Mouse (Mus musculus): ENCODE results near the gene Chsy1. TPM values are rescaled to one million over a fixed set of nuclear protein-coding genes. Genes with fewer than 3 reads are reported as not detected.
A peak's percentile ranks its signal among the peaks of the same experiment; 100 is the strongest.

The Chsy1 gene
- 10.2 and 11.1 TPM in 2 replicates for polyA plus RNA-seq (2015; fragmentation: Nextera tagmentation; extraction: Ambion mirVana)

DNA sequence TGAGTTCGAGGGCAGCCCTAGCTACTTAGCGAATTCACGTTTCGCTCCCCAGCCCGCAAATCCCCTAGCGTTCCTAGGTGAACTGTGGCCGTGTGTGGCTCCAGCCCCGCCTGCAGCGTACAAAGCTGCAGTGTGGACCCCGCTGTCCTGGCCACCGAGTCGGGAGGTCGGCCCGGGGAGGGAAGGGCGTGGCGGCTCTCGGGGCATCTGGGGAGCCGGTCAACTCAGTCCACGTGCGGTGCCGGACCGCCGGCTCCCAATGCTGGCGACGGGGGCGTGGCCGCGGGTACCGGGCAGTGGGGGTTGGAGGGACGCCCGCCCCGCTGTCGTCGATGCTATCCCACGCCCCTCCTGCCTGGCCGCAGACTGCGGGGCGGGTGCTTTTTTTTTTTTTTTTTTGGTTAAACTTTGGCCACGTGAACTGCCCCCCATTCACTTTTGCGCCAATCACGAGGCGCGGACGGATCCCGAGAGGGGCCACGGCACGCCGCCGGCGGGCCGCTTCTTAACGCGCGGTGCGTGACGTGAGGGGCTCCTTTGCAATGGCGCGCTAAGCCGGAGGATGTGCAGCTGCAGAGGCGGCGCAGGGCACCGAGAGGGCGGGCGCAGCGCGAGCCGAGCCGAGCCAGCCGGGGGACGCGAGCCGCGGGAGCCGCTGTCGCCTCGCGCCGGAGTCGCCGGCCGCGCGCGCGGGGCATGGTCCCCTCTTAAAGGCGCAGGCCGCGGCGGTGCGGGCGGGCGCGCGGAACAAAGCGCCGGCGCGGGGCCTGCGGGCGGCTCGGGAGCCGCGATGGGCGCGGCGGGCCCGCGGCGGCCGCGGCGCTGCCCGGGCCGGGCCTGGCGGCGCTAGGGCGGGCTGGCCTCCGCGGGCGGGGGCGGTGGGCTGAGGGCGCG is at the start of gene Chsy1:
TSS of gene Chsy1 (plus strand) at position 555 of the 894 bp plus-strand sequence.
- H3K9ac ChIP-seq = peak within 1 kb of the TSS; percentile 94
- no peaks in the 10 kb centered on the region for H3K4me1 ChIP-seq (replicated peaks)
- H3K9me3 ChIP-seq = no peaks in the 10 kb centered on the region
- peak within 1 kb of the TSS; percentile 93 for H3K27ac ChIP-seq
- no peaks in the 10 kb centered on the region for H3K36me3 ChIP-seq
- ATAC-seq = peak; percentile 90
- WGBS = under 1% methylated on average over 97 of the region's 123 CpGs
- peak within 1 kb of the TSS; percentile 94 for H3K4me3 ChIP-seq (replicated peaks)
- no peaks in the 10 kb centered on the region for H3K27me3 ChIP-seq (replicated peaks)
- H3K4me2 ChIP-seq (replicated peaks) = peak within 1 kb of the TSS; percentile 92

DNA sequence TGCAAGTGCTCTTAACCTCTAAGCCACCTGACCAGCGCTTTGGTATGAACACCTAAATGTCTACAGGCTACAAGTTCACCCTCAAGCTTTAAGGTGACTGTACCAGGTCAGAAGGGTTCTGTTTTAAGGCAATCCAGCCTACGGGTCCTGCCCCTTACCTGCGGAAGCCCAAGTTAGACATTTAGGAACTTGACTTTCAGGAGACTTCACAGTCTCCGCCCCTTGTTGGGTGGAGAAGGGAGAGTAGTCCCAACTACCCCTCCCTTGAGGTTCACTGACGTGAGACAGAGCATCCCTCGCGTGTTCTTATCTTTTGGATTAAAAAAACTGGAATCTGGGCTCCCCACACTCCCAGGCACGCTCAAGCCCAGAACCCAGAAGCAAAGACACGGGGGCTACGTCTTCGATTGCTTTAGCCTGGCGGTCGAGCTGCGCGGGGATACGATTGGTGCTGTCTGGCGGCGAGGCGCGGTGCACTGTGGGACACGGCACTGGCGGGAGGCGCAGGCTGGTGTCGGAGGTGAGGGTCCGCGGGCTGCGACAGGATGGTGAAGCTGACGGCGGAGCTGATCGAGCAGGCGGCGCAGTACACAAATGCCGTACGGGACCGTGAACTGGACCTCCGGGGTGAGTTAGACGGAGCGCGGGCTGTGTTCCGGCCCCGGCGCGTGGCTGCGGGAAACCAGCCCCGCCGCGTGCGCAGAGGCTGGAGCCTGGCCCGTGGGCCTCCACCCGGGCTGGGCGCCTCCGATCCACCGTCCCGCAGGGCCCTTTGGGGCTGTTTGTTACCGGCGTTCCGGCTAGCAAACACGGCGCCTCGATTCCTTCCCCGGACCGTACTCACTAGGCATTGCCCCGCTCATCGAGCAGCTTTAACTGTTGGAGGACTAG is 49.0 kb upstream of the Chsy1 start:
- peak; percentile 96 for ATAC-seq
- WGBS = 1% methylated on average over 64 of the region's 64 CpGs
- no peaks in the 10 kb centered on the region for H3K9me3 ChIP-seq
- peaks cover 10% of the 10 kb centered on the region for H3K4me1 ChIP-seq (replicated peaks)
- 0 out of 2 replicates have a peak, but pooled peaks cover 2% of the 10 kb centered on the region for H3K36me3 ChIP-seq
- peak overlapping the region; percentile 70 for H3K9ac ChIP-seq
- peak overlapping the region; percentile 73 for H3K27ac ChIP-seq
- peak overlapping the region; percentile 79 for H3K4me2 ChIP-seq (replicated peaks)
- H3K4me3 ChIP-seq (replicated peaks) = peak overlapping the region; percentile 70
- no peaks in the 10 kb centered on the region for H3K27me3 ChIP-seq (replicated peaks)

DNA sequence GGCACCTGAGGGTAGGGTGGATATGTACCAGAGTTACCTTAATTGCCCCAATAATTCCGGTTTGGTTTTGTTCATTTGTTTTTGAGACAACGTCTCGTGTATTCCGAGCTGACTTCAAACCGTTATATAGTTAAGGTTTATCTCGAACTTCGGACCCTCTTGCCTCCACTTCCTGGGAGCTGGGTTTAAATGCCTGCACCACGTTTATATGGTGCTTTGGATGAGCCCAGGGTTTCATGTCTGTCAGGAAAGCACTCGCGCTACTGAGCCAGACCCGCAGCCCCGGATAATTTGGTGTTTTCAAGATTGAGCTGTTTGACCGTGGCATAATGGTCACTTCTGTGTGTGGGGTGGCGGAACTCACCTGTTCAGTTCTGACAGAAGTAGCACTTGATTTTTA is 48.3 kb upstream of the Chsy1 start:
- peak overlapping the region; percentile 70 for H3K9ac ChIP-seq
- H3K9me3 ChIP-seq = no peaks in the 10 kb centered on the region
- peaks cover 4% of the 10 kb centered on the region; the same call in 1 of the 2 replicates for H3K36me3 ChIP-seq
- H3K27me3 ChIP-seq (replicated peaks) = no peaks in the 10 kb centered on the region
- peak overlapping the region; percentile 70 for H3K4me3 ChIP-seq (replicated peaks)
- ATAC-seq = peak; percentile 24
- H3K4me2 ChIP-seq (replicated peaks) = peak overlapping the region; percentile 79
- H3K4me1 ChIP-seq (replicated peaks) = peaks cover 10% of the 10 kb centered on the region
- H3K27ac ChIP-seq = no peak overlapping the region
- WGBS = 1% methylated on average over 14 of the region's 14 CpGs

DNA sequence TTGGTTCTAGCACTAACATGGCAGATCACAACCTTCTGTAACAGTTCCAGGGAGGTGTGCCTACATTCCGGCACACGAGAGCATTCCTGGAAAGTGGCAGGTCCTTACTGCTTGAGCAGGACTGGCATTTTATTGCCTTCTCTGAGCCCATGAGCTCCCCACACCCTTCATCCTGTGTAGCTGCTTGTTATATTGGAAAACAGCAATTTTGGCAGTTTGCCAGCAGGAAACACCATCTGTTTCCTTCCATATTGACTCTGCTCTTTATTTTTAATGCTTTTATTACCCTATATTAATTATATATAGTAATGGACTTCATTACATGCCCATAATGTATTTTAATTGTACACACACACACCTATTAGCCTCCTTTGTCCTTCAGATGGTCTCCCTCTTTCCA is 32.9 kb upstream of the Chsy1 start:
- peaks cover 22% of the 10 kb centered on the region for H3K36me3 ChIP-seq
- H3K4me1 ChIP-seq (replicated peaks) = peaks cover 9% of the 10 kb centered on the region; the same call in 1 of the 2 replicates
- H3K27ac ChIP-seq = no peak overlapping the region
- no peak overlapping the region for H3K4me3 ChIP-seq (replicated peaks)
- H3K4me2 ChIP-seq (replicated peaks) = no peak overlapping the region
- no peaks in the 10 kb centered on the region for H3K27me3 ChIP-seq (replicated peaks)
- H3K9me3 ChIP-seq = no peaks in the 10 kb centered on the region
- WGBS = 63% methylated on average over 2 of the region's 2 CpGs
- H3K9ac ChIP-seq = no peak overlapping the region
- no peak for ATAC-seq

DNA sequence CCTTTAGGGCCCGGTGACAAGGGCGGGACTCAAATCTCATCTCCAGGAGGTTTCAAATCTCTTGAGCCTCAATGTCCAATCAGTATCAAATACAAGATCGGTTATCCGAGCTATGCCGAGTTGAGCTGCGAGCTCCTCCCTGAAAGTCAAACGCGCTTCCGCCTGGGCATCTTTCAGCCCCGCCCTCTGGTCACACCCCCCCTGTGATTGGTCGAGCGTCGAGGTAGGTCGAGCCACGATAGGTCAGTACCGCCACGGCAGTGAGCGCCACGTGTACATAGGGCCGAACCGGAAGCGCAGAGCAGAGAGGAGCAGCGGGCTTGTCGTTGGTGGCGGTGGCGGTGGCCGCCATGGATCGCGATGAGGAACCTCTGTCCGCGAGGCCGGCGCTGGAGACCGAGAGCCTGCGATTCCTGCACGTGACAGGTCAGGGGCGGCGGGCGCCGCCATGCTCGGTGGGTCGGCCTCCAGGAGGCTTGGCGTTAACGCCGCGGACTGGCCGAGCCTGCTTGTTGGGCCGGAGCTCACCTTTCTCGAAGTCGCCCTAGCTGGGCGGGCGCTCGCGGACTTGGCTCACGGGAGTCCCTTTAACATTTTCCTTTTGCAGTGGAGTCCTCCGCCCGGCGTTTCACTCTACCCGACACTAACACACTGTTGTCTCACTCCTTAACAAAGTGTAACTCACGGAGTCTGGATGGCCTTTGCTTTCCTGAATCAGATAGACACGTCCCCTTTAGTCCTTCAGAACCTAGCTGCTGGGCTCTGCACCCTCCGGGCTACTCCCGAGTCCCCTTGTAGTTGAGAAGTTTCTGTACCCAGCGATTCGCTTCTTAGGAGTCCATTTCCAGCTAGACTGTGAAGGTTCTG is 29.7 kb upstream of the Chsy1 start, which contains the start of gene Selenos:
TSS of gene Selenos (plus strand) at position 286 of the 867 bp plus-strand sequence.
- peak within 1 kb of the TSS; percentile 76 for H3K4me2 ChIP-seq (replicated peaks)
- H3K27me3 ChIP-seq (replicated peaks) = no peaks in the 10 kb centered on the region
- no peaks in the 10 kb centered on the region for H3K9me3 ChIP-seq
- peak within 1 kb of the TSS; percentile 76 for H3K9ac ChIP-seq
- under 1% methylated on average over 65 of the region's 65 CpGs for WGBS
- peak; percentile 100 for ATAC-seq
- H3K4me3 ChIP-seq (replicated peaks) = peak within 1 kb of the TSS; percentile 76
- peak within 1 kb of the TSS; percentile 57 for H3K27ac ChIP-seq
- H3K4me1 ChIP-seq (replicated peaks) = peaks cover 18% of the 10 kb centered on the region
- H3K36me3 ChIP-seq = peaks cover 16% of the 10 kb centered on the region

DNA sequence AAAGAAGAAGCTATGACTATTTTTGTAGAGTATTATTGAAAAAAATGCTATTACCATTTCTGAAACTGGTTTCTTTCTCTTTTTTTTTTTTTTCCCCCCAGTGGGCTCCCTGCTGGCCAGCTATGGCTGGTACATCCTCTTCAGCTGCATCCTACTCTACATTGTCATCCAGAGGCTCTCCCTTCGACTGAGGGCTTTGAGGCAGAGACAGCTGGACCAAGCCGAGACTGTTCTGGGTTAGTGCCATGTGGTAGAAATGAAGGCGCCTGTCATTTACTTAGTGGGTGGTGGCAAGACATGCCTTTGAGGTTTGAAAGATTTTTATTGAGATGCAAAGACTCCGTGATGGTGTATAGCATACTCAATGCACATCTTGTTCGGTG is 29.1 kb upstream of the Chsy1 start:
- Histone ChIP-seq H3K27ac (no peak overlapping the region), H3K9ac (peak overlapping the region; percentile 76), H3K4me3 (replicated peaks) (peak overlapping the region; percentile 76), H3K36me3 (peaks cover 12% of the 10 kb centered on the region), H3K4me2 (replicated peaks) (peak overlapping the region; percentile 76), H3K9me3 (no peaks in the 10 kb centered on the region), H3K27me3 (replicated peaks) (no peaks in the 10 kb centered on the region), H3K4me1 (replicated peaks) (peaks cover 18% of the 10 kb centered on the region)
- 39% methylated on average over 5 of the region's 5 CpGs for WGBS
- no peak for ATAC-seq

DNA sequence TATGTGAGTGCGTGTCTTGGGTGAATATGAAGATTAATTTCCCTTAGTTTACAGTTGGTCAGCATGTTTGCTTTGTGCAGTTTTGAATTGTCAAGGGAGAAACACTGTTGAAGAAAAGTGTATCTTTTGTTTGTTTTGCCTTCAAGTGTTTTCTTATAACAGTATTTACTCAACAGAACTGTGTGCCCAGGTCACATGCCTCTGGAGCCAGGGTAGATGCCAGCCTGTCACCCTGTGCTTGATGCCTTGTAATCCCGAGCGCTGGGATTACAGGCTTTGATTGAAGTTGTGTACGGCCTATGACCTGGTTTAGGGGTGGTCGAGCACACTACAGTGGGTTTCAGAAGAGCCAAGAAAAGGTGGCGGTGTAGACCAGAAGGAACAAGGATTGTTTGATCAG is 25.6 kb upstream of the Chsy1 start:
- Histone ChIP-seq H3K9ac (no peak overlapping the region), H3K4me1 (replicated peaks) (peaks cover 14% of the 10 kb centered on the region), H3K9me3 (no peaks in the 10 kb centered on the region), H3K27ac (no peak overlapping the region), H3K36me3 (peaks cover 38% of the 10 kb centered on the region), H3K4me3 (replicated peaks) (no peak overlapping the region), H3K27me3 (replicated peaks) (no peaks in the 10 kb centered on the region), H3K4me2 (replicated peaks) (no peak overlapping the region)
- no peak for ATAC-seq
- 93% methylated on average over 6 of the region's 6 CpGs for WGBS

DNA sequence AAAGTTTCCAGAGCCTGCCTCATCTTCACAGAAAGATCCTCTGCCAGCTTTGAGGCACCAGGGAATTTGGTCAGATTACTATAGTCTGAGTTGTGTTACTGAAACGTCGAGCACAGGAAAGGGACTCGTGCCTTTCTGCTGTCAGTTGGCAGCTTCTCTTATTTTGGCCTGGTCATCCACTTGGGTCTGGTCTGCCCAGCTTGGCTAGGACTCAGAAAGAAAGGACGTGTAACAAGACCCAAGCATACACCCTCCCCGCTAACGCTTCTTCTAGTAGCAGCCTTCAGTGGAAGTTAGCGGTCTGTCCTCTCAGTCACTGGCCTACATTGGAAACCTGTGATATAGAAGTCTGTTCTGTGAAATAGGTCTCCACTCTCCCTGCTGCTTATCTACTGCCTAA is 24.8 kb upstream of the Chsy1 start:
- Histone ChIP-seq H3K9me3 (no peaks in the 10 kb centered on the region), H3K4me3 (replicated peaks) (no peak overlapping the region), H3K27me3 (replicated peaks) (no peaks in the 10 kb centered on the region), H3K4me1 (replicated peaks) (peaks cover 14% of the 10 kb centered on the region), H3K4me2 (replicated peaks) (no peak overlapping the region), H3K27ac (no peak overlapping the region), H3K9ac (no peak overlapping the region), H3K36me3 (peaks cover 43% of the 10 kb centered on the region)
- no peak for ATAC-seq
- WGBS = 82% methylated on average over 7 of the region's 7 CpGs

DNA sequence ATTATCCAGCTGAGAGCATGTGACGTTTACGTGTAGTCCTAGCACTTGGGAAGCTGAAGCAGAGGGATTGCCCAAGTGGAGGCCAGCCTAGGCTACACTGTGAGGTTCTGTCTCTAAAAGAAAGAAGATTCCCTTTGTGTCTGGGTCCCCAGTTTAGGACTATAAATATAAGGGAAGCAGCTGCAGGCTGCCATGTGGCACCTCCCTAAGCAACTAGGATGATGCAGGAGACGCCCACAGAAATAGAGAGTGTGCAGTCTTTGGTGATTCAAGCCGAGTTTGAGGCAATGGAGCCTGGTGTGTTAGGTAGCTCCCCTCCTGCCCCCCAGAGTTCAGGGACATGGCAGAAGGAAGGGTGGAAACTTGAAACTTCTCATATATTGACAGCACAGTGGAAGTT is 21.7 kb upstream of the Chsy1 start:
- Histone ChIP-seq H3K4me1 (replicated peaks) (0 out of 2 replicates have a peak, but pooled peaks cover 5% of the 10 kb centered on the region), H3K27ac (no peak overlapping the region), H3K4me2 (replicated peaks) (no peak overlapping the region), H3K9ac (no peak overlapping the region), H3K9me3 (no peaks in the 10 kb centered on the region), H3K4me3 (replicated peaks) (no peak overlapping the region), H3K27me3 (replicated peaks) (no peaks in the 10 kb centered on the region), H3K36me3 (peaks cover 62% of the 10 kb centered on the region)
- 93% methylated on average over 4 of the region's 4 CpGs for WGBS
- ATAC-seq = no peak

DNA sequence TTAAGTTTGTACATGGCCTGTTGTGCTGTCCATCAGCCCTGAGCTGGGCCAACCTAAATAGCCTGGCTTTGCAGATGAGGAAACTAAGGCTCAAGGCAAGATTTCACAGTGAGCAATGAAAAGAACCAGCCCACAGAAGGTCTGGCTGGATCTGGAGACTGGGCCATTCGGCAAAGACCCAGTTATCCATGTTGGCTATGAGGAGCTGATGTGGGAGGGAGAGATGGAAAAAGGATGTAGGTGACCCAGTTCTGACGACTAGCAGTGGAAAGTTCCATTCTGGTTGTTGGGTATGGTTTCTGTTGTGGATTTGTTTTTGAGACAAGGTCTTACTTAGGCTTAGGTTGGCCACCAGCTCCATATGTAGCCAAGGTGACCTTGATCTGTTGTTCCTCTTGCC is 21.2 kb upstream of the Chsy1 start:
- no peak overlapping the region for H3K4me3 ChIP-seq (replicated peaks)
- H3K9me3 ChIP-seq = no peaks in the 10 kb centered on the region
- H3K4me2 ChIP-seq (replicated peaks) = no peak overlapping the region
- H3K27ac ChIP-seq = no peak overlapping the region
- no peak for ATAC-seq
- no peak overlapping the region for H3K9ac ChIP-seq
- no peaks in the 10 kb centered on the region for H3K27me3 ChIP-seq (replicated peaks)
- 81% methylated on average over 2 of the region's 2 CpGs for WGBS
- H3K36me3 ChIP-seq = peaks cover 62% of the 10 kb centered on the region
- 0 out of 2 replicates have a peak, but pooled peaks cover 5% of the 10 kb centered on the region for H3K4me1 ChIP-seq (replicated peaks)

DNA sequence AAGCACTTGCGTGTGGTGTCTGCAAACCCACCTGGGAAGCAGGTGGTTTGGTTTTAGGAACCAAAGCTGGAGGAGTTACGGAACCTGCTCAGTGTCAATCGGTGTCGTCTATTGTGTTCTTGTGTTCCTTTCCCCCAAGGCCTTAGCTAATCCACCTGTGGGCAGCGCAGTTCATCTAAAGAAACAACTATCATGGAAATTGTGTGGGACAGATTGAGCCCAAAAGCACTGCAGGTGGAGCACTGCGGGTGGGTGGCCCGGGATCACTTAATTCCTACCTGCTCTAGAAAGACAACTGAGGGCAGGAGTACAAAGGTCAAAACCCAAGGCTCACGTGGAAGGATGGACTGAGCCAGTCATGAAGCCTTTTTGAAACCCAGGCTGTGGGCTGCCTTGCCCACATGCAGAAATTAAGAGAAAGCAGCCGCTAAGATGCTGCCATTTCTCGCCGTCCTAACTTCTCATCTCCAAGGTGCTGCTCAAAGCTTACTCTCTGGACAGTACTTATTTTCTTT is 18.6 kb upstream of the Chsy1 start:
- Histone ChIP-seq H3K36me3 (peaks cover 48% of the 10 kb centered on the region), H3K9me3 (no peaks in the 10 kb centered on the region), H3K4me3 (replicated peaks) (no peak overlapping the region), H3K4me2 (replicated peaks) (no peak overlapping the region), H3K9ac (no peak overlapping the region), H3K27ac (no peak overlapping the region), H3K27me3 (replicated peaks) (no peaks in the 10 kb centered on the region), H3K4me1 (replicated peaks) (no peaks in the 10 kb centered on the region)
- WGBS = 84% methylated on average over 11 of the region's 11 CpGs
- ATAC-seq = no peak

Data from intestine, embryonic 15.5 days (tissue).